Mouse (Mus musculus) heart, postnatal 10 days (tissue): Measurements from ENCODE around the gene Uso1. TPM values are rescaled to one million over a fixed set of nuclear protein-coding genes. Genes with fewer than 3 reads are reported as not detected.

Source experiments
- DNase-seq, 2 experiments: peaks; one replicate each; pipeline ENCODE4 v3.0.0; 2021
- intact Hi-C: fragments of 180-260 bp; cut with DNase I; formaldehyde crosslinking; loops from one replicate; pipeline ENCODE4 v1.15.1; 2025
- total RNA-seq, 2 experiments: library from RNA; stranded (reverse); gene quantifications; 2 replicates each; pipeline ENCODE4 v1.2.3; 2021

Gene Uso1
- total RNA-seq, 2 experiments from 2014 or later, result 42.9 to 46.4 TPM

GRCm38 (mm10) chr5:92231836-92232235 lies 94.1 kb downstream of the Uso1 start:
- intact Hi-C loops, result no loop called here
- DNase-seq, result no peak

GRCm38 (mm10) chr5:92233366-92233765 lies 95.6 kb downstream of the Uso1 start:
- DNase-seq, result no peak
- intact Hi-C loops, result no loop called here

DNA sequence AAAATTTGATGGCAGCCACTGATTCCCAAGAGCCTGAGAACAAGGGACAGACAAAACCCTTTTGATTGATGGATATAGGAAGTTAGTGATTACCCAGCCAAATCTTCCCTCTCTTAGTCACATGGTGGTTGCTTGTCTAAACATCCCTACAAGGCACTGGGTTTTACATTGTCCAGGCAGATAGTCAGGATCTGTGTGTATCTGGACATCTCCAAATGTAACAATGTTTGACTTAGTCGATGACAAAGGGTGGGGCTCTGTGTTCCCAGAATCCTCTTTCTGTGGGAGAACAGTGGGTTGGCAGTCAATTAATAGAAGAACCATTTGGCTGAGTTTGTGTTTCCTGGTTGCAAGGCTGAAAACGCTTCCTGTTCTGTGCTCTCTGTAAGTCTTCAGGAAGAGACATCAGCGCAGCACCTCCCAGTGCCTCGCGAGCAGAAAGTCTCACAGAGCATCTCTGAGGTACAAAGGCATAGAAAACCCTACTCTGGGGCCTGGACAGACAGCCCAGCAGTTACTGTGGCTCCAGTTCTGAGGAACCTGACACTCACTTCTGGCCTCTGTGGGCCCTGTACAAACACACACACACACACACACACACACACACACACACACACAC lies 97.3 kb downstream of the Uso1 start:
- DNase-seq, result no peak
- intact Hi-C loops, result no loop called here

- intact Hi-C loops, result loop anchor here (1.0 kb wide), 1 partner anchor 44 kb away; no protein-coding TSS in a partner anchor
- peak; percentile 74 to 80 for DNase-seq
These were observed 101.8 kb downstream of the Uso1 start for GRCm38 (mm10) chr5:92239333-92240232.

GRCm38 (mm10) chr5:92240769-92241168 lies 103.0 kb downstream of the Uso1 start:
- intact Hi-C loops, result no loop called here

DNA sequence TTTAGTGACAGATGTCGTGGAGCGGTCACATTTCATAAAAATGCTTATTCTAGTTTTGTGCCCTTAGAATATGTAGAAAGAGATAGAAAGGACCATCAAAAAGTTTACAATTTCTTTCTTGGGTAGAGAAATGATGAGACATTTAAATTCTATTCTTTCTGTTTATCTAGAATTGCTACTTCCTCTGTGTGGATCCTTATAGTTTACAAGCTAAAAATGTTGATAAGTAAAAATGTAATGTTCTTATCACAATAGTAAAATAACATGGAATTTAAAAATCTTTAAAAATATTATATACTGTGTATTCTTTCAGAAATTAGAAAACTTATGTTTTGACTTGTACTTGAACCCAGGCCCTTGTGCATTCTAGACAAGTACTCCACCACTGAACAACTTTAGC lies 107.2 kb downstream of the Uso1 start:
- intact Hi-C loops, result no loop called here
- no peak for DNase-seq

More at GRCm38 (mm10) chr5:92240769-92241168, 103.0 kb downstream of the Uso1 start:
- no peak for DNase-seq

GRCm38 (mm10) chr5:92245483-92245882 lies 107.7 kb downstream of the Uso1 start:
- no peak for DNase-seq

DNA sequence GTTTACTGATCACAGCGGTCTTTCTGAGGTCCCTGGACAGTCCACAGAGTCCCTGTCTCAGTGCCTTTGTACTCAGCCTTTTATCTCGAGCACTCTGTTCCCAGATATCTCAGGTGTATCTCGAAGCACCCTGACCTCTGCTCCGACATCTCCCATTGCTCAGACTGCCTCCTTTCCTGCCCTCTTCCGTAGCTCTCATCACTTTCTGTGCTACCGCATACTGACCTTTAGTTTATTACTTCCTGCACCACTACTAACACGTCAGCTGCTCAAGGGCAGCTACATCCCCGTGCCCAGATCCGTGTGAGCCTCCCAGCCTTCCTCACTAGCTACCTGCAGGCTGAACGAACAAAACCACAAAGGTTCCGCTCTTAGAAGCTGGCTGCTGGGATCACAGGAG lies 110.9 kb downstream of the Uso1 start:
- intact Hi-C loops, result no loop called here
- DNase-seq, result no peak

More at GRCm38 (mm10) chr5:92245483-92245882, 107.7 kb downstream of the Uso1 start:
- intact Hi-C loops, result no loop called here

GRCm38 (mm10) chr5:92252031-92252430 lies 114.3 kb downstream of the Uso1 start:
- no peak for DNase-seq
- intact Hi-C loops, result no loop called here

Other genes starting within 250 kb of the Uso1 start
- gene Rchy1, start 174.9 kb upstream of the Uso1 start, total RNA-seq, result 10 to 100 TPM; 38.3 to 42.3 TPM
- gene Odaph, start 150.5 kb upstream of the Uso1 start, total RNA-seq, result not detected
- gene Cdkl2, start 94.1 kb upstream of the Uso1 start, total RNA-seq, result 1 to 10 TPM; 2.9 to 3.1 TPM
- gene G3bp2, start 54.2 kb upstream of the Uso1 start, total RNA-seq, result 10 to 100 TPM; 75.4 to 83.7 TPM
- gene U90926, start 77.5 kb downstream of the Uso1 start, total RNA-seq, result not detected
- not detected for gene Ppef2, start 118.3 kb downstream of the Uso1 start, total RNA-seq
- gene Naaa, start 140.2 kb downstream of the Uso1 start, total RNA-seq, result 10 to 100 TPM in 1 of 2 experiments, 1 to 10 TPM in 1; 9.9 to 13.0 TPM
- 10 to 100 TPM; 15.6 to 18.0 TPM for gene Sdad1, start 172.5 kb downstream of the Uso1 start, total RNA-seq
- under 1 TPM; 0.64 to 0.81 TPM for gene Cxcl9, start 190.1 kb downstream of the Uso1 start, total RNA-seq
- 100 to 1,000 TPM; 369 to 606 TPM for gene Art3, start 193.9 kb downstream of the Uso1 start, total RNA-seq
- gene Cxcl10, start 211.0 kb downstream of the Uso1 start, total RNA-seq, result 1 to 10 TPM in 1 of 2 experiments, under 1 TPM in 1; 0.40 to 1.0 TPM